Mouse (Mus musculus): ENCODE results near the gene Gabrp. TPM values are rescaled to one million over a fixed set of nuclear protein-coding genes. Genes with fewer than 3 reads are reported as not detected.
A peak's percentile ranks its signal among the peaks of the same experiment; 100 is the strongest.

Gene Gabrp
- total and polyA plus RNA-seq, 3 experiments = not detected

- no peak for DNase-seq
Measured at GRCm38 (mm10) chr11:33529576-33529975, 49.2 kb downstream of the Gabrp start.

GRCm38 (mm10) chr11:33513376-33513991 lies 65.3 kb downstream of the Gabrp start, which contains the start of gene Ranbp17:
Ranbp17 (minus strand) TSS chr11:33513746.
- DNase-seq = peak; percentile 70

GRCm38 (mm10) chr11:33512854-33513375 lies 65.8 kb downstream of the Gabrp start:
- DNase-seq = peak; percentile 83

- no peak for DNase-seq
Measured at GRCm38 (mm10) chr11:33509401-33509800, 69.4 kb downstream of the Gabrp start.

Other genes with a start within 250 kb of the Gabrp start
- gene Ranbp17, start 65.2 kb downstream of the Gabrp start, total RNA-seq (2021) = 1 to 10 TPM; 2.7 to 5.3 TPM
- gene Ranbp17, start 65.2 kb downstream of the Gabrp start, polyA plus RNA-seq (2012; rRNA removed) = 0.36 TPM in 2 replicates
- gene D130052B06Rik, start 20.3 kb upstream of the Gabrp start, total RNA-seq (2021) = not detected
- gene D130052B06Rik, start 20.3 kb upstream of the Gabrp start, polyA plus RNA-seq (2012; rRNA removed) = not detected in 2 replicates

Data from adrenal gland, adult 2 months (tissue).